Mouse (Mus musculus): ENCODE results near the gene Crlf3. TPM values are rescaled to one million over a fixed set of nuclear protein-coding genes. Genes with fewer than 3 reads are reported as not detected.

Crlf3 gene
- total and polyA plus RNA-seq, 3 experiments = 106 to 152 (median 114) TPM

DNA sequence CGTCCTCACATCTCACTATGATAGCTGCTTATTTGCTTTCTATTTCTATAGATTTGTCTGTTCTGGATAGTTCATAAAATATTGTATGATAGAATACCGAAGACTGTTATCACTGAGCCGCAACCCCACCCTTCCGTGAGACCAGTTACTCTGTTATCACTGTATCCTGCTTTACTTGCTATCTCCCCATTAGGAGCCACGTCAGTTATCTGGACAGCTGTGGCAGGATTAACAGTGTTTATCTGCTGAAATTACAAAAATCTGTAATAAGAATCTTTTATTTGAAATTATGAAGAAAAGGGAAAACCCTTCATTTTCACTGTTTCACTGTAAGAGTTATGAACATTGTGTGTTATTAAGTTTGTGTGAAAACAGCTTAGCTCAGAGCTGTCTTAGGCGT lies 20.5 kb upstream of the Crlf3 start:
- Histone ChIP-seq H3K4me2 (ENCODE audit: insufficient read depth, low read depth, poor library complexity, severe bottlenecking) (no peak overlapping the region), H3K27me3 (replicated peaks) (no peaks in the 10 kb centered on the region), H3K9ac (ENCODE audit: insufficient read depth, low read depth) (no peak overlapping the region), H3K36me3 (replicated peaks in 1 of 2; ENCODE audit: control insufficient read depth in 1 of 2, insufficient read depth in 1 of 2, low read length in 1 of 2) (peaks cover 49 to 85% of the 10 kb centered on the region in 2 experiments), H3K79me2 (replicated peaks; ENCODE audit: control insufficient read depth, extremely low read depth, insufficient read depth, poor library complexity, severe bottlenecking) (peaks cover 22% of the 10 kb centered on the region), H3K4me1 (ENCODE audit: control insufficient read depth in 1 of 2, insufficient read depth in 2 of 2) (peaks cover 0 to 4% of the 10 kb centered on the region in 2 experiments; a peak in 1 of 4 replicates), H3K27ac (ENCODE audit: insufficient read depth, low read depth) (no peak overlapping the region), H3K4me3 (replicated peaks in 1 of 3; ENCODE audit: low read depth in 2 of 3, low read length in 2 of 3, poor library complexity in 1 of 3) (no peak overlapping the region), H3K9me3 (replicated peaks; ENCODE audit: low read length) (no peaks in the 10 kb centered on the region)
- TF ChIP-seq USF1 (IDR thresholded peaks at IDR 0.05; ENCODE audit: low read depth, low read length) (no peak), HCFC1 (IDR thresholded peaks at IDR 0.05; ENCODE audit: low read depth, low read length) (no peak), RAD21 (IDR thresholded peaks at IDR 0.05; ENCODE audit: low read depth, low read length) (no peak), ZKSCAN1 (IDR thresholded peaks at IDR 0.05; ENCODE audit: borderline replicate concordance, low read depth, low read length) (no peak), UBTF (IDR thresholded peaks at IDR 0.05; ENCODE audit: low read depth, low read length) (no peak), MXI1 (IDR thresholded peaks at IDR 0.05; ENCODE audit: low read depth, low read length) (no peak), TBP (conservative IDR thresholded peaks at IDR 0.05; ENCODE audit: low read depth, low read length) (no peak), IRF4 (IDR thresholded peaks at IDR 0.05; ENCODE audit: low read depth, low read length) (no peak), KAT2A (IDR thresholded peaks at IDR 0.05; ENCODE audit: insufficient replicate concordance, low read length) (no peak)
- dilution Hi-C loops (cut with MboI; ENCODE audit: extremely low pct_ligation_motif_present, extremely low pct_unique_long_range_greater_than_20kb, low sequenced_read_pairs) = no loop called here
- in situ Hi-C loops (cut with MboI; ENCODE audit: low pct_ligation_motif_present, low pct_unique_long_range_greater_than_20kb, low sequenced_read_pairs) = no loop called here
- DNase-seq (ENCODE audit: extremely low read depth) = no peak

DNA sequence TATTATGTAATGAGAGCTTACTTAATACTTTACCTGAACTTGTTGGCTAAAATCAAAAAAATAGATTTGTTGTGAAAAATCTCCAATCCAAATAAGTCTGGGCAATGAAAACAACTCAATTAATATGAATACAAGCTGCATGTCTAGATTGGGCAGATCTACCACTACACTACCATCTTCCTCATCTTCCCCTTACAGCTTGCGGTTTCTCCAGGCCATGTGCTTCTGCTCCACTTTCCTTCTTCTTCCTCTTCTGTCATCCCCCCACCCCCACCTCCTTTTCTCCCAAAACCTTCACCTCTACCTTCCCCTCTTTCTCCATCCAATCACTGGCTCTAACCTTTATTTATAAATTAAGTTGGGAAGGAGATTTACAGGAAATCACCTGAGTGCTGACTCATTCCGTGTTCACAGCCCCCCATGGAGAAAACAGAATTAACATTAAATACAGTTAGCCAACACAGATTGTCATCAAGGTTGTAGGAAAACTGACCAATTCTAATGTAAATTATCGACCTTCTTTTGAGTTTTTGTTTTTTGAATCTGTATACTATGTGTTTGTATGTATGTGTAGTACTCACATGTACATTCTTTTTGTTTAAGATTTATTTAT lies 17.8 kb upstream of the Crlf3 start:
- H3K4me3 ChIP-seq (replicated peaks in 1 of 3; ENCODE audit: low read depth in 2 of 3, low read length in 2 of 3, poor library complexity in 1 of 3) = no peak overlapping the region
- dilution Hi-C loops (cut with MboI; ENCODE audit: extremely low pct_ligation_motif_present, extremely low pct_unique_long_range_greater_than_20kb, low sequenced_read_pairs) (no loop called here), in situ Hi-C loops (cut with MboI; ENCODE audit: low pct_ligation_motif_present, low pct_unique_long_range_greater_than_20kb, low sequenced_read_pairs) (no loop called here)
- no peaks in the 10 kb centered on the region for H3K27me3 ChIP-seq (replicated peaks)
- H3K9ac ChIP-seq (ENCODE audit: insufficient read depth, low read depth) = no peak overlapping the region
- H3K36me3 ChIP-seq (replicated peaks in 1 of 2; ENCODE audit: control insufficient read depth in 1 of 2, insufficient read depth in 1 of 2, low read length in 1 of 2) = peaks cover 52 to 90% of the 10 kb centered on the region in 2 experiments
- peaks cover 0 to 15% of the 10 kb centered on the region in 2 experiments; a peak in 1 of 4 replicates for H3K4me1 ChIP-seq (ENCODE audit: control insufficient read depth in 1 of 2, insufficient read depth in 2 of 2)
- no peak for DNase-seq (ENCODE audit: extremely low read depth)
- H3K9me3 ChIP-seq (replicated peaks; ENCODE audit: low read length) = no peaks in the 10 kb centered on the region
- H3K79me2 ChIP-seq (replicated peaks; ENCODE audit: control insufficient read depth, extremely low read depth, insufficient read depth, poor library complexity, severe bottlenecking) = peaks cover 40% of the 10 kb centered on the region
- H3K27ac ChIP-seq (ENCODE audit: insufficient read depth, low read depth) = no peak overlapping the region
- TF ChIP-seq NELFE (IDR thresholded peaks at IDR 0.05; ENCODE audit: low read depth, low read length) (no peak), HCFC1 (IDR thresholded peaks at IDR 0.05; ENCODE audit: low read depth, low read length) (no peak), POLR2AphosphoS2 (IDR thresholded peaks at IDR 0.05; ENCODE audit: low read depth, low read length) (no peak), ZKSCAN1 (IDR thresholded peaks at IDR 0.05; ENCODE audit: borderline replicate concordance, low read depth, low read length) (no peak)
- no peak overlapping the region for H3K4me2 ChIP-seq (ENCODE audit: insufficient read depth, low read depth, poor library complexity, severe bottlenecking)

Data from CH12.LX (cell line).